Mouse (Mus musculus) erythroblast, embryonic 14.5 days (primary cell): ENCODE data around the gene Stambp. TPM values are rescaled to one million over a fixed set of nuclear protein-coding genes. Genes with fewer than 3 reads are reported as not detected.
"Not testable (repeated sequence)": the region's sequence is repeated elsewhere in the genome, so short reads cannot be mapped to it uniquely, and the experiment has no call there.

Experiments
- H3K27me3 ChIP-seq: 2 replicates; pipeline ENCODE4 v1.6.1; 2012; ENCODE audit warnings: inconsistent platforms; ENCODE audit not compliant: control insufficient read depth
- H3K36me3 ChIP-seq: 2 replicates; pipeline ENCODE4 v1.6.1; 2012; ENCODE audit warnings: mild to moderate bottlenecking, inconsistent platforms; ENCODE audit not compliant: control insufficient read depth
- H3K4me1 ChIP-seq: 2 replicates; pipeline ENCODE4 v1.6.1; 2012; ENCODE audit warnings: inconsistent platforms; ENCODE audit not compliant: control insufficient read depth
- H3K4me3 ChIP-seq: replicated peaks from 2 replicates; pipeline ENCODE3; 2012; ENCODE audit warnings: moderate library complexity, mild to moderate bottlenecking, inconsistent platforms
- H3K9me3 ChIP-seq: 2 replicates; pipeline ENCODE4 v1.6.1; 2012; ENCODE audit warnings: low read length, inconsistent platforms, mixed read lengths; ENCODE audit not compliant: control insufficient read depth
- GATA1 ChIP-seq: IDR thresholded peaks from 2 replicates; pipeline ENCODE4 v1.6.1; 2012; ENCODE audit warnings: low read length, inconsistent platforms, mixed read lengths
- TAL1 ChIP-seq: IDR thresholded peaks from 3 replicates; pipeline ENCODE4 v1.6.1; 2012; ENCODE audit warnings: low read length, inconsistent platforms, mixed read lengths
- polyA plus RNA-seq: library from polyadenylated mRNA; stranded (reverse); fragments of >175 nt; gene quantifications from 2 replicates; pipeline ENCODE4 v1.2.3, GENCODE M21; 2012

The Stambp gene
- polyA plus RNA-seq, 1 experiment = 0.10 TPM

- H3K27me3 ChIP-seq = peaks cover 8% of the 10 kb centered on the region
- no peaks in the 10 kb centered on the region for H3K9me3 ChIP-seq
- no peaks in the 10 kb centered on the region; the same call in 1 of the 2 replicates for H3K4me1 ChIP-seq
- TF ChIP-seq GATA1 (no peak), TAL1 (no peak)
- no peaks in the 10 kb centered on the region for H3K36me3 ChIP-seq
- H3K4me3 ChIP-seq = no peak overlapping the region
Observed at GRCm38 (mm10) chr6:83597988-83598387, 25.5 kb upstream of the Stambp start.

DNA sequence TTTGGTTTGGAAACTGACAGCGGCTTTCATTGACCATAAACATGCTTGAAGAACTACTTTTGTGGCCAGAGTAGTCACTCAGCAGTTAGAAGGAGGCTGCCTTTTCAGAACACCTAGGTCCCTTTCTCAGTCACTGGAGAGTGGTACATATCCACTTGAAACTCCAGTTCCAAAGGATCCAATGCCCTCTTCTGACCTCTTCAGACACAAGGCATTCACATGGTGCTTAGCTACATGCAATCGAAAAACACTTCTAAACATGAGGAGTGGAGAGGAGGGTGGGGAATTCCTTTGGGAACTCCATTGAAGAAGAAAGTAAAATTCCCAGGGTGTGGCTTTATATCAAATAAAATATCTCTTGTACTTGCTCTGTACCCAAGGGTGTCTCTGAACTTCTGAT lies 22.5 kb upstream of the Stambp start:
- no peaks in the 10 kb centered on the region for H3K36me3 ChIP-seq
- no peak for TF ChIP-seq GATA1
- TF ChIP-seq TAL1 = no peak
- H3K4me3 ChIP-seq = no peak overlapping the region
- H3K9me3 ChIP-seq = no peaks in the 10 kb centered on the region
- peaks cover 8% of the 10 kb centered on the region for H3K27me3 ChIP-seq
- no peaks in the 10 kb centered on the region; the same call in 1 of the 2 replicates for H3K4me1 ChIP-seq

- TF ChIP-seq TAL1 (no peak), GATA1 (no peak)
- Histone ChIP-seq H3K4me3 (no peak overlapping the region), H3K27me3 (peaks cover under 1% of the 10 kb centered on the region), H3K36me3 (no peaks in the 10 kb centered on the region), H3K9me3 (no peaks in the 10 kb centered on the region), H3K4me1 (no peaks in the 10 kb centered on the region; the same call in 1 of the 2 replicates)
Observed at GRCm38 (mm10) chr6:83593896-83594295, 21.4 kb upstream of the Stambp start.

GRCm38 (mm10) chr6:83592051-83592450 lies 19.5 kb upstream of the Stambp start:
- Histone ChIP-seq H3K4me3 (no peak overlapping the region), H3K9me3 (no peaks in the 10 kb centered on the region), H3K4me1 (no peaks in the 10 kb centered on the region), H3K36me3 (no peaks in the 10 kb centered on the region), H3K27me3 (no peaks in the 10 kb centered on the region)
- TF ChIP-seq GATA1 = no peak

DNA sequence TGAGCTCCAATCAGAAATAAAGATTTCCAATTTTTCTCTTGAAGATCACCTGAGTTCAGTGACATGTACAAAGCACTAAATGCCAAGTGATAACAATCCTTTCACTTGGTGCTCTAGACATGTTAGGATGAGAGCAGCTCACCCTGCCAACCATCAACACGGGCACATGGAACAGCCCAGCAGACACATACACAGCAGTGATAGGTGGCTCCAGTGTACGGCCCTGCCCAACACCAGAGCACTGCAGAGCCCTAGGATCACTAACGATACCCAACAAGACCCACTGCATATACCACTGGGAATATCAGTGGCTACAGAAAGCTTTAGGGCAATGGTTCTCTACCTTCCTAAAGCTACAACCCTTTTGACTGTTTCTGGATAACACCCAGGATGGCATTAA lies 17.8 kb upstream of the Stambp start:
- TF ChIP-seq TAL1 = 0 out of 3 replicates have a peak, but pooled peaks have one; percentile 5
- no peak for TF ChIP-seq GATA1
- no peaks in the 10 kb centered on the region for H3K36me3 ChIP-seq
- no peak overlapping the region for H3K4me3 ChIP-seq
- H3K4me1 ChIP-seq = no peaks in the 10 kb centered on the region
- no peaks in the 10 kb centered on the region for H3K27me3 ChIP-seq
- H3K9me3 ChIP-seq = no peaks in the 10 kb centered on the region

DNA sequence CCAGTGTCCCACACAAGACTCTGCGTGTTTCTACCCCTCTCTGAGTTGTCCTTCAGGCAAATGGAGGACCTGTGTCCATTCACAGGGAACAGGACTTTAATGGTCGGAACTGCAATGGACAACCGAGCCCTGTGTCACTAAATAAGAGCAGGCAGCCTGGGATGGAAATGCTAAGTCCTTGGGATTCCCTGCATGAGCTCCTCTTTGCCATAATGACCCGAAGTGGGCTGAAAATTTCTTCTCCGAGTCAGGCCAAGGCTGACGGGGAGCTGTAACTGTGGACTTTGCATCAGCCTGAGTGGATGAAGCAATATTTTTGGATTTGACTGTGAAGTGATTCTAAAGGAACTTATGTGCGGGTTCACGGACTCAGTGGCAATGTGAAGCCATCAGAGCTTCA lies 14.7 kb upstream of the Stambp start:
- H3K36me3 ChIP-seq, H3K9me3 ChIP-seq, H3K27me3 ChIP-seq, H3K4me3 ChIP-seq, H3K4me1 ChIP-seq: not testable (repeated sequence)

GRCm38 (mm10) chr6:83585328-83585727 lies 12.8 kb upstream of the Stambp start:
- not testable (repeated sequence) for H3K4me3 ChIP-seq, H3K36me3 ChIP-seq, H3K4me1 ChIP-seq, H3K9me3 ChIP-seq
- H3K27me3 ChIP-seq = peaks cover 11% of the 10 kb centered on the region

- no peaks in the 10 kb centered on the region for H3K36me3 ChIP-seq
Observed at GRCm38 (mm10) chr6:83583591-83583990, 11.1 kb upstream of the Stambp start.

GRCm38 (mm10) chr6:83582938-83583270 lies 10.4 kb upstream of the Stambp start:
- Histone ChIP-seq H3K27me3 (peaks cover 27% of the 10 kb centered on the region), H3K9me3 (no peaks in the 10 kb centered on the region)

More at GRCm38 (mm10) chr6:83583591-83583990, 11.1 kb upstream of the Stambp start:
- peaks cover 22% of the 10 kb centered on the region for H3K27me3 ChIP-seq
- no peaks in the 10 kb centered on the region for H3K4me1 ChIP-seq
- TF ChIP-seq GATA1 = no peak
- no peak for TF ChIP-seq TAL1
- no peak overlapping the region for H3K4me3 ChIP-seq
- H3K9me3 ChIP-seq = no peaks in the 10 kb centered on the region

DNA sequence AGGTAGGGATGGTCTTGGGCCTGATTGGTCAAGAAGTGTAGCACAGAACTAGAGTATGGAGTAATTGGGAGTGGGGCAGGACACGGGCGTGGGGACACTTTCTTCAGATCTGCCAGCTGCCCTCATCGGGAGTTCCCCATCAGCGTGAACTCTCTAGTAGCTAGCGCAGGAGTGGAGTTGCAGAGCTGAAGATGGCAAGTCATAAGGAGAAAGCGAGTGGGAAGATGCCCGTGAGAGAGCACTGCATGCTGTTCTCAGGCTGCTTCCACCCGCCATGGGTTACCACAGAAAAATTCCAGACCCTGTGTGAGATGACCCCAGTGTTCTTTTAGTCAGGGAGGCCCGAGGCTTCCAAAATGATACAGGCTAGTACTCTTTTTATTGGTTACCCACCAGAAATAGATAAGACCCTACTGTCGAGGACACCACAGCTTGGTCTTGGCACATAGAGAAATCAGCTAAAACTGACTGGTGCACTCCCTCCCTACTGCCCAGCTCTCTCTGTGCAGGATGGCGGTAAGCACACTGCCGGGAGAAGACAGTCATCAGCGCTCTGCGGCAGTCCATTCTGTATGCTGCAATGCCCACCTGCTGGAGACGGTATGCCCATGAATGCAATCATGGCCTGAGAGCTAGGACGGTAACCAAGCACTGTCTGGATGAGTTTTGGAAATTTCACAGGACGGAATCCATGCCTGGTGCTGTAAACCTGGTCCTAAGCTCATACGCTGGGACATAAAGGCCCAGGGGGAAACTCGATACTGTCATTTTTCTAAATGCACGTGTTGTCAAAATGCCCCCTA lies 9.8 kb upstream of the Stambp start:
- Histone ChIP-seq H3K4me1 (no peaks in the 10 kb centered on the region), H3K36me3 (no peaks in the 10 kb centered on the region), H3K27me3 (peaks cover 29% of the 10 kb centered on the region), H3K9me3 (no peaks in the 10 kb centered on the region), H3K4me3 (no peak overlapping the region)
- TF ChIP-seq GATA1 = no peak
- TF ChIP-seq TAL1 = no peak

More at GRCm38 (mm10) chr6:83582938-83583270, 10.4 kb upstream of the Stambp start:
- H3K4me3 ChIP-seq = no peak overlapping the region
- H3K36me3 ChIP-seq = no peaks in the 10 kb centered on the region
- no peak for TF ChIP-seq TAL1
- TF ChIP-seq GATA1 = no peak
- no peaks in the 10 kb centered on the region for H3K4me1 ChIP-seq
